Mouse (Mus musculus) lung, adult 2 months (tissue): ENCODE data around the gene Tmcc2. TPM values are rescaled to one million over a fixed set of nuclear protein-coding genes. Genes with fewer than 3 reads are reported as not detected.

Experiments used
- DNase-seq: peaks from one replicate; pipeline ENCODE4 v3.0.0; 2022
- H3K4me1 ChIP-seq: fragments of 200-500 bp; 2 replicates; pipeline ENCODE4 v1.6.1; 2011; ENCODE audit warnings: low read length; ENCODE audit not compliant: control insufficient read depth, insufficient read depth
- H3K4me3 ChIP-seq: fragments of 200-500 bp; replicated peaks from 2 replicates; pipeline ENCODE3; 2011; ENCODE audit warnings: low read depth, mild to moderate bottlenecking, control low read depth, low read length; ENCODE audit errors: extremely low read depth
- CTCF ChIP-seq: fragments of 200-500 bp; IDR thresholded peaks from 2 replicates; pipeline ENCODE4 v1.5.1; 2011; ENCODE audit warnings: mild to moderate bottlenecking, low read length, control low read depth; ENCODE audit not compliant: insufficient read depth
- POLR2A ChIP-seq: fragments of 200-500 bp; IDR thresholded peaks from 2 replicates; pipeline ENCODE4 v1.6.1; 2011; ENCODE audit warnings: low read depth, mild to moderate bottlenecking, control low read depth, low read length, borderline replicate concordance; ENCODE audit errors: extremely low read depth
- WGBS: fragments of 180-500 bp; shearing (Covaris S2); methylation state at CpG from one replicate; pipeline ENCODE4 v1.1.7; 2018; 5-methylcytosine and 5-hydroxymethylcytosine counted together
- polyA plus RNA-seq: library from polyadenylated mRNA; depleted of rRNA; stranded (reverse); fragments of >200 nt; gene quantifications from 2 replicates; pipeline ENCODE4 v1.2.3, GENCODE M21; 2012

Tmcc2 gene
- polyA plus RNA-seq, 1 experiment: 135 TPM

- 33% methylated on average over 8 of the region's 8 CpGs for WGBS
- Histone ChIP-seq H3K4me1 (peaks cover 54% of the 10 kb centered on the region), H3K4me3 (no peak overlapping the region)
- no peak for TF ChIP-seq POLR2A
- no peak for DNase-seq
Measured at GRCm38 (mm10) chr1:132371298-132372081, 19.6 kb downstream of the Tmcc2 start.

GRCm38 (mm10) chr1:132370681-132371173 is 20.4 kb downstream of the Tmcc2 start:
- Histone ChIP-seq H3K4me1 (peaks cover 48% of the 10 kb centered on the region), H3K4me3 (no peak overlapping the region)
- TF ChIP-seq POLR2A (no peak; the same call in 1 of the 2 replicates), CTCF (no peak)
- WGBS: 22% methylated on average over 9 of the region's 9 CpGs
- DNase-seq: no peak

DNA sequence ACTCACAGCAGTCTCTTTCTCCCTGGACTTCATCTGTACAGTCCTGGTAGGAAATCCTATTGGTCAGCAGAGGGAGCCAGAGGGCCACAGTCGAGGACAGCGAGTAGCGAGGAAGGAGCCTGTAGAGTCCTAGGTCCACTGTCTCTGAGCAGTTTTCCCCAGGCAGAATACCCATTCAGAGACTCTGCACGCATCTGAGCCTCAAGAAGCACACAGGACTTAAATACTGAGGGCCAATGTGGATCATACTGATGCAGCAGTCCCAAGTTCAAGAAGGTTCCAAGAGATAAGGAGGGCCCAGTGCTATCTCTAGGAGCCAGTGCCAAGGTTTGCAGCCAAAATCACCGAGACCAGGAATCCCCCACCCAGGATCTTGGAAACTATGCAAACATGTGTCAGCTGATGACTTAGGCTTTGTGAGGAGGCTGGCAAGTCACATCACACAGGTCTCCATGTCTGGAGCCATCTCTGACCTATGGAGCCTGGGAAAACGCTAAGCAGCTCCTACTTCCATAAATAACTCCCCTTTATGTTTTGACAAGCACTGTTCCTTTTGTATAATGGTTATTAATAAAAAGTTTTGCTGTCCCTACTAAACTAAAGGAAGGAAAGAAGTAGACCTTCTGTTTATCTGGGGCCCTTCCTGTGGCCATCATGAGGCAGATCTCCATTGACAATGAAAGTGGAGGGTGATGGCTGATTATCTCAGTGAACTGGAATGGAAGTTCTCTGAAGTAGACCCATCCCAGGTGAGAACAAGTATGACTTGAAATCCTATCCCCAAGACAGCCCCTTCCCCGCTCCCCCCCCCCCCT is 23.2 kb downstream of the Tmcc2 start:
- WGBS: 19% methylated on average over 7 of the region's 7 CpGs
- DNase-seq: peak; percentile 75
- H3K4me3 ChIP-seq: peak overlapping the region; percentile 62

DNA sequence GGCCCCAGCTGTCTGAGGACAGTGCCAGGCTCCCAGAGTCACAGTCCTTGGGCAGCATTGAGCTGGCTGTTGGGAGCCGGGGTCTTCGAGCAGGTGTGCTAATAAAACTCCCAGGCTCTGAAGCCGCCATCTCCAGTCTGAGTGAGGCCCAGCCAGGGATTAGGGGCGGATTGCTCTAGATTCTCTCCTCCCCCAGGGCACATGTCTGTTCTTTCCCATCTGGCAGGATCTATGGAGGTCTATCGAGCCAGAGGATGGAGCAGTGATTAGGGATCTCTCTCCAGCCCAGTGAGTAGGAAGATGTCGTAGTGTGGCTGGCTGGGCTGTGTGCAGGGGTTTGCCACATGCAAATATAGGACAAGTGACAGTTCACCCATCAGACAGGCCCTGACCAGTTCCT is 24.1 kb downstream of the Tmcc2 start:
- TF ChIP-seq CTCF: no peak
- TF ChIP-seq POLR2A: no peak
- peak overlapping the region; percentile 62 for H3K4me3 ChIP-seq
- DNase-seq: no peak
- 58% methylated on average over 6 of the region's 6 CpGs for WGBS
- peaks cover 29% of the 10 kb centered on the region for H3K4me1 ChIP-seq

More for the DNA sequence above, 23.2 kb downstream of the Tmcc2 start:
- H3K4me1 ChIP-seq: peaks cover 31% of the 10 kb centered on the region
- TF ChIP-seq POLR2A: peak; percentile 65; the same call in 1 of the 2 replicates
- peak; percentile 94 for TF ChIP-seq CTCF

GRCm38 (mm10) chr1:132366235-132366634 is 24.8 kb downstream of the Tmcc2 start:
- Histone ChIP-seq H3K4me3 (peak overlapping the region; percentile 70), H3K4me1 (peaks cover 23% of the 10 kb centered on the region)
- TF ChIP-seq CTCF (no peak), POLR2A (no peak)
- no peak for DNase-seq
- WGBS: 47% methylated on average over 8 of the region's 8 CpGs

- TF ChIP-seq POLR2A: no peak
- no peak for TF ChIP-seq CTCF
Measured at GRCm38 (mm10) chr1:132365645-132366044, 25.4 kb downstream of the Tmcc2 start.

DNA sequence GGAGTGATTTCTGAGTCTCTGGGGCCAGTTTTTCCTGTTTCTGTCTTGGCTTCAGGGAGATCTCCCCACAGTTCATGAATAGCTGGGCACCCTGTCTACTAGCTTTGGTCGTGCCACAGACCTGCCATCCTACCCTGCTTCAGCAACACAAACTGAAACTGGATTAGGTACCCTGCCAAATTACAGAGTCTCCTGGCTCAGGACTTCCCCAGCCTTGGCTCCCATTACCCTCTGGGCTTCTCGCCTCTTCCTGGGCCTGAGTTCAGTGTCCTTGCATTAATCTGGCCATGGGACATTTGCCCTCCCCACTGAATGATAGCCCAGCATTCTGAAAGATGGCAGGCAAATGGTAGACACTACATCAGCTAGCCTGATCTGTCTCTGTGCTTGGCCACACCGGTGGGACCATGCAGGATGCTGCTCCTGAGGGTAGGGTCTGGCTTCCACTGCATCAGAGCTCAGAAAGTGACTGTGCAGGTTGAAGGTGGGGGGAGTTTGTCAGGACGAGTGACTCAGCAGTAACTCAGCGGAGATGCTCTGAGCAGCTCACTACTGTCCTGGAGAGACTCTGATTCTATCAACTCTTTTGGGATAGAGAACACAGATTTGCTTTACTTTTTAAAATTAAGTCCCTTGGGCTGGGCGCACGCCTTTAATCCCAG is 26.1 kb downstream of the Tmcc2 start:
- DNase-seq: no peak
- no peak for TF ChIP-seq CTCF
- no peak for TF ChIP-seq POLR2A
- 61% methylated on average over 7 of the region's 7 CpGs for WGBS
- H3K4me3 ChIP-seq: peak overlapping the region; percentile 64
- H3K4me1 ChIP-seq: peaks cover 11% of the 10 kb centered on the region

More at GRCm38 (mm10) chr1:132365645-132366044, 25.4 kb downstream of the Tmcc2 start:
- Histone ChIP-seq H3K4me1 (peaks cover 17% of the 10 kb centered on the region), H3K4me3 (peak overlapping the region; percentile 70)
- WGBS: 47% methylated on average over 4 of the region's 4 CpGs
- DNase-seq: no peak

GRCm38 (mm10) chr1:132364388-132364787 is 26.7 kb downstream of the Tmcc2 start:
- TF ChIP-seq POLR2A (no peak), CTCF (no peak)
- no peak for DNase-seq
- Histone ChIP-seq H3K4me1 (peaks cover 7% of the 10 kb centered on the region), H3K4me3 (peak overlapping the region; percentile 64)
- WGBS: 70% methylated on average over 3 of the region's 3 CpGs

DNA sequence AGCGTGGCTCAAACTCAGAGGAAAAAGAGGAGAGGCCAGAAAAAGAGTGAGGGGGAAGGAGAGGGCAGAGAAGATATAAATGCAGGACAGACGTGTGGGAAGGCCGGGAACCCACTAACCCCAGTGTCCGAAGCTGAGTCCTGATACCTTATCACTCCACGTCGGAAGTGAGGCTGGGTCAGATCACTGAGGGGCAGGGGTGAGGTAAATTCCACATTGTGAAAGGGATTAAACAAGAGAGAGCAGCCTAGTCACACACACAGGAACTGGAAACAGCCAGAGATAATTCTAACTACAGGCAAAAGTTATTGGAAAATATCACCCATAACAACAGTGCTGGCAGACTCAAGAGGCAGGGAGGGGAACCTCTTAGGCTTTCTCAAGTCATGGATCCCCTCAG is 29.1 kb downstream of the Tmcc2 start:
- DNase-seq: no peak
- H3K4me3 ChIP-seq: no peak overlapping the region
- WGBS: 46% methylated on average over 6 of the region's 6 CpGs
- TF ChIP-seq POLR2A: no peak
- peaks cover 9% of the 10 kb centered on the region for H3K4me1 ChIP-seq
